Mouse (Mus musculus): ENCODE data around the gene Cox18. TPM values are rescaled to one million over a fixed set of nuclear protein-coding genes. Genes with fewer than 3 reads are reported as not detected.

Gene Cox18
- total and polyA plus RNA-seq, 2 experiments from 2014 or later = 45.6 to 55.0 TPM

DNA sequence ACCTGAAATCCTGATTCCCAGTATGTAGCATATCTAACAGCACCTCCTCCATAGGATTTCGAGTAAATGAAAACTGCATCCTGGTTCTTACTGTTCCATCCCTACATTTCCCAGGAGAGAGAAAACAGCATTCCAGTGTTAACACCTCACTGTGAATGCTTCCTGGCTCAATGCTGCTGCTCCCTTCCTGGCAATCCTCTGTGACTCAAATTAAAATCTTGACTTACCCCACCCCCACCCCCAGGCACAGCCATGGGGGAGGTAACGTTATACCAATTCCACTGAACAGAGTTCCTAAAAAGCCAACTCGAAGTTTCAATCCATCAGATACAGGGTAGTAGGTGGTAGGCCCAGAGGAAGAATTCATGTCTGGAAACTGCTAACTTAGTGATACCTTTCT lies 864 bp downstream of the Cox18 start:
- H3K27ac ChIP-seq (ENCODE audit: low read depth, low read length) = peak overlapping the region; percentile 91; the same call in 1 of the 2 replicates
- no peak for ATAC-seq (ENCODE audit: low FRiP score)
- 28% methylated on average over 3 of the region's 3 CpGs for WGBS

DNA sequence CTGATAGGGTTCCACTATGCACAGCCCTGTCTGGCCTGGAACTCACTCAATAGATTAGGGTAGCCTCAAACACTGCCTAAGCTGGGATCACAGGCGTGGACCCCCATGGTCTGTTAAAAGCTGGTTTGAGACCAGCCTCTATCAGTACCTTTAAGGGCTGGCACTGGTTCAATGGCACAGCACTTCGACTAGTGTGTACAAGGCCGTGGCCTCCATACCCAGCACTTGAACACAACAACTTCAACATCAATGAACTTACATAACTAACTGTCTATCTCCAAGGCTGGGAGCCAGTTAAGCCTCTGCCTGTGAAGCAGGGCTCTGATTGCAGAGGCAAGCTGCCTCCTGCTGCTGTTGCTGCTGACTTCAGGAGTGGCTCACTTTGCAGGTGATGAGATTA lies 6.0 kb downstream of the Cox18 start:
- ATAC-seq (ENCODE audit: low FRiP score) (no peak), DNase-seq (ENCODE audit: low spot score) (no peak)
- H3K4me1 ChIP-seq (ENCODE audit: insufficient read depth, low read length) = no peaks in the 10 kb centered on the region
- no peak overlapping the region for H3K27ac ChIP-seq (ENCODE audit: low read depth, low read length)
- no peaks in the 10 kb centered on the region for H3K27me3 ChIP-seq (ENCODE audit: insufficient read depth, low read length)
- no peaks in the 10 kb centered on the region for H3K9me3 ChIP-seq (ENCODE audit: low read length)
- WGBS = 95% methylated on average over 3 of the region's 3 CpGs
- peaks cover 34% of the 10 kb centered on the region for H3K36me3 ChIP-seq (ENCODE audit: insufficient read depth, low read length)
- H3K4me3 ChIP-seq (ENCODE audit: low read depth, low read length) = no peak overlapping the region
- TF ChIP-seq CTCF (IDR thresholded peaks at IDR 0.05) = no peak
- no peak overlapping the region for H3K9ac ChIP-seq (replicated peaks; ENCODE audit: low read length, poor library complexity, severe bottlenecking)
- H3K4me2 ChIP-seq (ENCODE audit: low read depth, low read length, poor library complexity, severe bottlenecking) = no peak overlapping the region

More for the DNA sequence above, 864 bp downstream of the Cox18 start:
- Histone ChIP-seq H3K4me3 (ENCODE audit: low read depth, low read length) (peak overlapping the region; percentile 91), H3K27me3 (ENCODE audit: insufficient read depth, low read length) (no peaks in the 10 kb centered on the region), H3K4me2 (ENCODE audit: low read depth, low read length, poor library complexity, severe bottlenecking) (peak overlapping the region; percentile 72), H3K36me3 (ENCODE audit: insufficient read depth, low read length) (peaks cover 17% of the 10 kb centered on the region), H3K9ac (replicated peaks; ENCODE audit: low read length, poor library complexity, severe bottlenecking) (peak overlapping the region; percentile 83), H3K9me3 (ENCODE audit: low read length) (no peaks in the 10 kb centered on the region), H3K4me1 (ENCODE audit: insufficient read depth, low read length) (no peaks in the 10 kb centered on the region)
- no peak for DNase-seq (ENCODE audit: low spot score)
- TF ChIP-seq CTCF (IDR thresholded peaks at IDR 0.05) = no peak

DNA sequence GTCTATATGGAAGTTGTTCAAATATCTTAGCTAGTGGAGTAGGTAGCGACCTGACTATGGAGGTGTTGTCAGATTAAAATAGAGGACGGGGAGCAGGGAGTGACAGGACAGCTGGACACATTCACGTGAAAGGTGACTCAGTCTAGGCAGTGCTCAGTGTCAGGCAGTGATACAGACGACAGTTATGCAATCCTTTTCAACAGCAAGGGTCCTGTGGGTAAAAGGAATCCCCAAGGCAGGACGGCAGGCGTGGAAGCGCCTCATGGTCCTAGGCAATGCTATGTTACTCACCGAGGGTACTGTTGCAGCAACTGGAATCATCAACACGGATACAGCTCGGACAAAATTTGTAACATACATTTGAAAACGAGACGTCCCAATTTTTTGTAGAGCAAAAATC lies 6.6 kb downstream of the Cox18 start:
- no peaks in the 10 kb centered on the region for H3K9me3 ChIP-seq (ENCODE audit: low read length)
- H3K4me2 ChIP-seq (ENCODE audit: low read depth, low read length, poor library complexity, severe bottlenecking) = no peak overlapping the region
- H3K27ac ChIP-seq (ENCODE audit: low read depth, low read length) = no peak overlapping the region
- DNase-seq (ENCODE audit: low spot score) = no peak
- WGBS = 96% methylated on average over 12 of the region's 12 CpGs
- no peaks in the 10 kb centered on the region for H3K27me3 ChIP-seq (ENCODE audit: insufficient read depth, low read length)
- no peak for TF ChIP-seq CTCF (IDR thresholded peaks at IDR 0.05)
- H3K4me3 ChIP-seq (ENCODE audit: low read depth, low read length) = no peak overlapping the region
- H3K9ac ChIP-seq (replicated peaks; ENCODE audit: low read length, poor library complexity, severe bottlenecking) = no peak overlapping the region
- peaks cover 34% of the 10 kb centered on the region for H3K36me3 ChIP-seq (ENCODE audit: insufficient read depth, low read length)
- no peak for ATAC-seq (ENCODE audit: low FRiP score)
- no peaks in the 10 kb centered on the region for H3K4me1 ChIP-seq (ENCODE audit: insufficient read depth, low read length)

DNA sequence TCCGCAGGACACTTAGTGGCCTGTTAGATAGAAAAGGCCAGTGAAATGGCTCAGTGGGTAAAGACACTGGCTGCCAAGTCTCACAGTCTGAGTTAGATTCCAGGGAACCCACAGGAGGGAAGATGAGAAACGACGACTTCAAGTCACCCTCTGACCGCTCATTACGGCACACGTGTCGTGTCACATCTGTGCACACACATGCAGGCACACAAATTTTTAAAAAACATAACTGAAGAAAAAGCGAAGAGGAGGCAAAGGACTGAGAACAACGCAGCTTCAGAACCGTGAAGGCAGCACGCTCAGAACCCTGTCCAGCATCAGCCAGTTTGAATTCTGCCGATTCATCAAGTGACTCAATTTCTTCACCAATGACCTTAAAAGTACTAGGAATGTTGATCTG lies 10.4 kb downstream of the Cox18 start:
- 99% methylated on average over 12 of the region's 12 CpGs for WGBS
- Histone ChIP-seq H3K36me3 (ENCODE audit: insufficient read depth, low read length) (peaks cover 27% of the 10 kb centered on the region), H3K4me2 (ENCODE audit: low read depth, low read length, poor library complexity, severe bottlenecking) (no peak overlapping the region), H3K27me3 (ENCODE audit: insufficient read depth, low read length) (no peaks in the 10 kb centered on the region), H3K4me3 (ENCODE audit: low read depth, low read length) (no peak overlapping the region), H3K4me1 (ENCODE audit: insufficient read depth, low read length) (no peaks in the 10 kb centered on the region), H3K27ac (ENCODE audit: low read depth, low read length) (no peak overlapping the region), H3K9me3 (ENCODE audit: low read length) (no peaks in the 10 kb centered on the region), H3K9ac (replicated peaks; ENCODE audit: low read length, poor library complexity, severe bottlenecking) (no peak overlapping the region)
- TF ChIP-seq CTCF (IDR thresholded peaks at IDR 0.05) = no peak
- no peak for ATAC-seq (ENCODE audit: low FRiP score)
- no peak for DNase-seq (ENCODE audit: low spot score)

DNA sequence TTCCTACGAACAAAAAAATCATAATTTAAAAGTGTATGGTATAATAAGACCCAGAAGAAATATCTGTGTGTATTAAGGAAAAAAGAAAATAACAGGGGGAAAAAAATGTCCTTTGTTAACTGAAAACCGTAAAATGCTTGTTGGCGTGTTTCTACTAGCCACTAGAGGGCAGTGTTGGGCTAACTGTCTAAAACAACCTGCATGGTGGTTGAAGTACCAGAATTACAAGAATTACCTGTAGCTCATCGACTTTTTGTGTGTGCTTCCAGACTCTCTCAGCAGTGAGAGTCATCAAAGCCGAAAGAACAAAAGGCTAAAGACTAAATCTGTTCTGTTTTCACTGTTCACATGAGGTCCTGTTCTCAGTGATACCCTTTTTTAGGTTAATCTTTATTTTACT lies 20.6 kb downstream of the Cox18 start:
- Histone ChIP-seq H3K9ac (replicated peaks; ENCODE audit: low read length, poor library complexity, severe bottlenecking) (no peak overlapping the region), H3K4me1 (ENCODE audit: insufficient read depth, low read length) (no peaks in the 10 kb centered on the region), H3K27me3 (ENCODE audit: insufficient read depth, low read length) (no peaks in the 10 kb centered on the region), H3K36me3 (ENCODE audit: insufficient read depth, low read length) (no peaks in the 10 kb centered on the region), H3K4me3 (ENCODE audit: low read depth, low read length) (no peak overlapping the region), H3K9me3 (ENCODE audit: low read length) (no peaks in the 10 kb centered on the region), H3K4me2 (ENCODE audit: low read depth, low read length, poor library complexity, severe bottlenecking) (no peak overlapping the region), H3K27ac (ENCODE audit: low read depth, low read length) (no peak overlapping the region)
- WGBS = 16% methylated on average over 5 of the region's 5 CpGs
- peak; percentile 91 for TF ChIP-seq CTCF (IDR thresholded peaks at IDR 0.05)
- ATAC-seq (ENCODE audit: low FRiP score) (no peak), DNase-seq (ENCODE audit: low spot score) (peak; percentile 83)

DNA sequence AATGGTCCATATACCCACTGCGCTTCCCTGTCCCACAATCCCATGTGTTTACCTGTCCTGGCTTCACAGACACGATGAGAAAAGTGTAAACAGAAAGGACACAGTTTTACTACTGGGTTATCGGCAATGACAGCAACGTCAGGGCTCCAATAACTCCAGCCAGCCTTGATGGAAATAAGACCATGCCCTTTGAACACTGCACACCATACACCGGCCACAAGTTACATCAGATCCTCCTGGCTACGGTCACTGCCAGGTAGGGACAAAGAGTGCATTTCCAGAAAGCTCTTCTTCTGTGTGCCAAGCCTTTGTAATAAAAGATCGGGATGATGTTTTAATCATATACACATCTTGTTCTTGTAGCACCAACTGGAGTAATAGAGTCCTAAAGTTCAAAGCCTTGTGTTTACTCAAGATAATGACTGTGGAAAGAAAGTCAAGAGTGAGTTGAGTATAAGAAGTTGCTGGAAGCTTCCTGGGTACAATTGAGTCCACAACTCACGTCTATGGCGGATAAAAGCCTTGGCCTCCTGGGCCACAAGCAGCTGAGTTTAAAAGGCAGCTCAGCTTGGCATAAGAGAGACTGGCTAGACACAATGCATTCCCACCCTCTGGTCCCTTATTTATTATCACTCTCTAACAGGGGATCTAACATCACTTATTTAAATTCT lies 21.2 kb downstream of the Cox18 start:
- no peak for TF ChIP-seq CTCF (IDR thresholded peaks at IDR 0.05)

More for the DNA sequence above, 21.2 kb downstream of the Cox18 start:
- Histone ChIP-seq H3K4me2 (ENCODE audit: low read depth, low read length, poor library complexity, severe bottlenecking) (no peak overlapping the region), H3K36me3 (ENCODE audit: insufficient read depth, low read length) (no peaks in the 10 kb centered on the region), H3K4me1 (ENCODE audit: insufficient read depth, low read length) (no peaks in the 10 kb centered on the region), H3K27ac (ENCODE audit: low read depth, low read length) (no peak overlapping the region), H3K9ac (replicated peaks; ENCODE audit: low read length, poor library complexity, severe bottlenecking) (no peak overlapping the region), H3K9me3 (ENCODE audit: low read length) (no peaks in the 10 kb centered on the region), H3K27me3 (ENCODE audit: insufficient read depth, low read length) (no peaks in the 10 kb centered on the region), H3K4me3 (ENCODE audit: low read depth, low read length) (no peak overlapping the region)
- ATAC-seq (ENCODE audit: low FRiP score) (no peak), DNase-seq (ENCODE audit: low spot score) (no peak)
- WGBS = 81% methylated on average over 9 of the region's 9 CpGs
